Mouse (Mus musculus) G1E (cell line): ENCODE measurements around the gene Mtrex.

Experiments used
- CTCF ChIP-seq: IDR thresholded peaks from 2 replicates; pipeline ENCODE4 v1.5.1; 2012; ENCODE audit warnings: low read depth, low read length, inconsistent platforms, mixed read lengths
- GATA1 ChIP-seq: IDR thresholded peaks from 2 replicates; pipeline ENCODE4 v1.6.1; 2012; ENCODE audit warnings: borderline replicate concordance, low read length, inconsistent platforms, mixed read lengths
- GATA2 ChIP-seq: IDR thresholded peaks from 2 replicates; pipeline ENCODE4 v1.6.1; 2012; ENCODE audit warnings: low read depth, low read length, inconsistent platforms, borderline replicate concordance
- POLR2AphosphoS5 ChIP-seq: IDR thresholded peaks from 2 replicates; pipeline ENCODE4 v1.6.1; 2012; ENCODE audit warnings: low read depth, low read length, inconsistent platforms; ENCODE audit not compliant: insufficient replicate concordance
- TAL1 ChIP-seq: conservative IDR thresholded peaks from 2 replicates; pipeline ENCODE4 v1.6.1; 2012; ENCODE audit warnings: low read depth, low read length, inconsistent platforms, mixed read lengths

DNA sequence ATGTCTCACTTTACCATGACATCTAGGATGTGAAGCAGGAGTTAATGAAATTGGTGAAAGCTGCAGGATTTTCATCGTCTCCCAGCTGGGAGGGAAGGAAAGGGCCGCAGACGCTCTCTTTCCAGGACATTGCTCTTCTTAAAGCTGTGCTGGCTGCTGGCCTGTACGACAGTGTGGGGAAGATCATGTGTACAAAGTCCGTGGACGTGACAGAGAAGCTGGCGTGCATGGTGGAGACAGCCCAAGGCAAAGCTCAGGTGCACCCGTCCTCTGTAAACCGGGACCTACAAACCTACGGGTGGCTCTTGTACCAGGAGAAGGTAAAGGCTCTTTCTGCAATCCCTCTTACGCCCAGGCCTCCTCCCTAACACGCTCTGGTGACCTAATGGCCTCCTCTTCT lies 37.2 kb upstream of the Mtrex start:
- TF ChIP-seq CTCF (no peak), POLR2AphosphoS5 (no peak), GATA1 (no peak), GATA2 (no peak), TAL1 (no peak)
